Comparison of ENCODE assay signal across 8 mouse cellular contexts in genomic region chr2:72977272-72977671, GRCm38 (mm10). TPM values are rescaled to one million over a fixed set of nuclear protein-coding genes. Genes with fewer than 3 reads are reported as not detected.
DNase-seq lines count a peak whose midpoint lies in the region; ATAC-seq and TF ChIP-seq lines count a peak whose summit lies in the region.

No protein-coding gene starts in this region.

- no peak for TF ChIP-seq POLR2A in MEL (IDR thresholded peaks at IDR 0.05; ENCODE audit: control insufficient read depth in 1 of 2, insufficient read depth in 1 of 2, low read depth in 1 of 2, low read length in 2 of 2, poor library complexity in 1 of 2)

- intact Hi-C loops in heart, postnatal 10 days (cut with DNase I): loop anchor here (5.0 kb wide), 4 partner anchors 250 to 460 kb away; no protein-coding TSS in a partner anchor

- no peak for TF ChIP-seq RAD21 in MEL (IDR thresholded peaks at IDR 0.05; ENCODE audit: low read depth, low read length)

- no peak overlapping the region for H3K27ac ChIP-seq in heart, embryonic 13.5 days (replicated peaks)
- 0 out of 2 replicates have a peak overlapping the region, but pooled peaks have one; percentile 23 for H3K27ac ChIP-seq in MEL (ENCODE audit: control insufficient read depth, low read depth, low read length)
- H3K27ac ChIP-seq in hindbrain, embryonic 13.5 days: no peak overlapping the region
- H3K27ac ChIP-seq in midbrain, embryonic 12.5 days (replicated peaks): no peak overlapping the region

- peak overlapping the region; percentile 63 for H3K9ac ChIP-seq in heart, embryonic 13.5 days
- H3K9ac ChIP-seq in MEL (ENCODE audit: control insufficient read depth, low read depth, low read length, poor library complexity, severe bottlenecking): peak overlapping the region; percentile 100
- no peak overlapping the region for H3K9ac ChIP-seq in hindbrain, embryonic 13.5 days
- 0 out of 2 replicates have a peak overlapping the region, but pooled peaks have one; percentile 24 for H3K9ac ChIP-seq in midbrain, embryonic 12.5 days (replicated peaks)

- 65% methylated on average over 1 of the region's 1 CpGs for WGBS in heart, embryonic 13.5 days
- 83% methylated on average over 1 of the region's 1 CpGs for WGBS in hindbrain, embryonic 13.5 days
- 82% methylated on average over 1 of the region's 1 CpGs for WGBS in midbrain, embryonic 12.5 days

- TF ChIP-seq CTCF in MEL (IDR thresholded peaks at IDR 0.05 in 2 of 3, conservative IDR thresholded peaks at IDR 0.05 in 1 of 3; ENCODE audit: control insufficient read depth in 1 of 3, insufficient read depth in 1 of 3, low read depth in 2 of 3, low read length in 3 of 3, poor library complexity in 1 of 3, severe bottlenecking in 1 of 3): no peak

- TF ChIP-seq EP300 in MEL (IDR thresholded peaks at IDR 0.05; ENCODE audit: low read depth in 1 of 2, low read length in 2 of 2): no peak

- peaks cover 59% of the 10 kb centered on the region for H3K79me2 ChIP-seq in MEL (ENCODE audit: control insufficient read depth, insufficient read depth, low read length, poor library complexity)

- DNase-seq in heart, postnatal 10 days: no peak
- DNase-seq in MEL (ENCODE audit: low read depth, low spot score): peak; percentile 35
- DNase-seq in urinary bladder, adult 18-20 months (ENCODE audit: low spot score in 2 of 2): no peak
- DNase-seq in lung, postnatal 10 days: no peak

- H3K9me3 ChIP-seq in heart, embryonic 13.5 days: no peaks in the 10 kb centered on the region
- H3K9me3 ChIP-seq in MEL (replicated peaks; ENCODE audit: insufficient read depth, low read length): no peaks in the 10 kb centered on the region
- H3K9me3 ChIP-seq in hindbrain, embryonic 13.5 days: no peaks in the 10 kb centered on the region
- H3K9me3 ChIP-seq in midbrain, embryonic 12.5 days: no peaks in the 10 kb centered on the region

- H3K36me3 ChIP-seq in heart, embryonic 13.5 days: peaks cover 6% of the 10 kb centered on the region; the same call in 1 of the 2 replicates
- H3K36me3 ChIP-seq in MEL (ENCODE audit: control insufficient read depth in 1 of 2, insufficient read depth in 2 of 2, low read length in 2 of 2): peaks cover 4 to 37% of the 10 kb centered on the region in 2 experiments; a peak in 3 of 4 replicates
- peaks cover 3% of the 10 kb centered on the region; the same call in 1 of the 2 replicates for H3K36me3 ChIP-seq in hindbrain, embryonic 13.5 days
- H3K36me3 ChIP-seq in midbrain, embryonic 12.5 days: no peaks in the 10 kb centered on the region

- H3K4me3 ChIP-seq in heart, embryonic 13.5 days: peak overlapping the region; percentile 38
- H3K4me3 ChIP-seq in MEL (ENCODE audit: control insufficient read depth in 1 of 2, insufficient read depth in 1 of 2, low read depth in 2 of 2, low read length in 2 of 2): peak overlapping the region; percentile 28 to 69; a peak in 3 of 4 replicates
- peak overlapping the region; percentile 16; the same call in 1 of the 2 replicates for H3K4me3 ChIP-seq in hindbrain, embryonic 13.5 days
- H3K4me3 ChIP-seq in midbrain, embryonic 12.5 days: peak overlapping the region; percentile 23

- no peaks in the 10 kb centered on the region for H3K27me3 ChIP-seq in heart, embryonic 13.5 days (replicated peaks)
- no peaks in the 10 kb centered on the region for H3K27me3 ChIP-seq in MEL (ENCODE audit: control insufficient read depth in 1 of 2, insufficient read depth in 2 of 2, low read length in 2 of 2)
- no peaks in the 10 kb centered on the region for H3K27me3 ChIP-seq in hindbrain, embryonic 13.5 days
- H3K27me3 ChIP-seq in midbrain, embryonic 12.5 days: no peaks in the 10 kb centered on the region

- peak overlapping the region; percentile 86 for H3K4me2 ChIP-seq in heart, embryonic 13.5 days
- peak overlapping the region; percentile 45 for H3K4me2 ChIP-seq in hindbrain, embryonic 13.5 days
- peak overlapping the region; percentile 46 for H3K4me2 ChIP-seq in midbrain, embryonic 12.5 days (replicated peaks)

- ATAC-seq in heart, embryonic 13.5 days (ENCODE audit: extremely low read depth, insufficient number of reproducible peaks, low FRiP score, low TSS enrichment): no peak
- no peak for ATAC-seq in hindbrain, embryonic 13.5 days (ENCODE audit: low FRiP score)
- no peak for ATAC-seq in midbrain, embryonic 12.5 days (ENCODE audit: low FRiP score, low read depth)
- ATAC-seq in frontal cortex, adult (ENCODE audit: low TSS enrichment): no peak

- peaks cover 39% of the 10 kb centered on the region for H3K4me1 ChIP-seq in heart, embryonic 13.5 days
- peaks cover 10 to 11% of the 10 kb centered on the region in 2 experiments for H3K4me1 ChIP-seq in MEL (ENCODE audit: control insufficient read depth in 1 of 2, insufficient read depth in 2 of 2, low read length in 2 of 2)
- peaks cover 26% of the 10 kb centered on the region for H3K4me1 ChIP-seq in hindbrain, embryonic 13.5 days (replicated peaks)
- H3K4me1 ChIP-seq in midbrain, embryonic 12.5 days: peaks cover 29% of the 10 kb centered on the region

TF ChIP-seq in MEL, 35 proteins besides CTCF, POLR2A, EP300 and RAD21:
- no peak for TF ChIP-seq POLR2AphosphoS2 (IDR thresholded peaks at IDR 0.05; ENCODE audit: low read length)
- peak; percentile 46; the same call in 1 of the 2 replicates for TF ChIP-seq MXI1 (IDR thresholded peaks at IDR 0.05; ENCODE audit: low read depth, low read length)

RNA-seq across cellular contexts. Expression of gene Sp3, which starts 3.0 kb away (rescaled TPM):
- polyA plus RNA-seq in heart, embryonic 13.5 days (2015; fragmentation: Nextera tagmentation; extraction: Ambion mirVana): 30.5 and 31.0 TPM in 2 replicates
- total RNA-seq in heart, postnatal 10 days (2021): 10 to 100 TPM; 60.3 to 61.8 TPM
- 34.9 and 36.1 TPM in 2 replicates for total RNA-seq in MEL (2012; rRNA removed)
- polyA plus RNA-seq in MEL (2012; ENCODE audit: insufficient read depth in 1 of 2, insufficient read length in 2 of 2, low read depth in 1 of 2, low replicate concordance in 2 of 2, missing spikeins in 1 of 2): 100 to 1,000 TPM in 1 of 2 experiments, 10 to 100 TPM in 1; 27.8 to 299 TPM
- polyA plus RNA-seq in hindbrain, embryonic 13.5 days (2015; fragmentation: Nextera tagmentation; extraction: Ambion mirVana): 43.3 and 44.5 TPM in 2 replicates
- 70.8 and 75.9 TPM in 2 replicates for polyA plus RNA-seq in midbrain, embryonic 12.5 days (2016; fragmentation: Nextera tagmentation; extraction: Ambion mirVana)

RNA-seq across cellular contexts. Expression of gene Gm11084, which starts 9.2 kb away (rescaled TPM):
- polyA plus RNA-seq in heart, embryonic 13.5 days (2015; fragmentation: Nextera tagmentation; extraction: Ambion mirVana): not detected in 2 replicates
- not detected for total RNA-seq in heart, postnatal 10 days (2021)
- not detected in 2 replicates for total RNA-seq in MEL (2012; rRNA removed)
- polyA plus RNA-seq in MEL (2012; ENCODE audit: insufficient read depth in 1 of 2, insufficient read length in 2 of 2, low read depth in 1 of 2, low replicate concordance in 2 of 2, missing spikeins in 1 of 2): not detected
- polyA plus RNA-seq in hindbrain, embryonic 13.5 days (2015; fragmentation: Nextera tagmentation; extraction: Ambion mirVana): not detected in 2 replicates
- not detected in 2 replicates for polyA plus RNA-seq in midbrain, embryonic 12.5 days (2016; fragmentation: Nextera tagmentation; extraction: Ambion mirVana)
